Mouse (Mus musculus) bone marrow, adult 2 months (tissue): Measurements from ENCODE around the gene Igf2bp1. TPM values are rescaled to one million over a fixed set of nuclear protein-coding genes. Genes with fewer than 3 reads are reported as not detected.
"Not testable (repeated sequence)": the region's sequence is repeated elsewhere in the genome, so short reads cannot be mapped to it uniquely, and the experiment has no call there.

Experiments
- H3K27ac ChIP-seq: fragments of 200-500 bp; 2 replicates; pipeline ENCODE4 v1.5.1; 2012; ENCODE audit warnings: low read depth, mild to moderate bottlenecking, control low read depth, inconsistent platforms, low read length; ENCODE audit not compliant: control insufficient read depth, poor library complexity, insufficient read depth
- H3K4me1 ChIP-seq: fragments of 200-500 bp; 2 replicates; pipeline ENCODE4 v1.6.1; 2011; ENCODE audit warnings: low read length; ENCODE audit not compliant: control insufficient read depth, insufficient read depth
- H3K4me3 ChIP-seq: fragments of 200-500 bp; replicated peaks from 2 replicates; pipeline ENCODE3; 2011; ENCODE audit warnings: mild to moderate bottlenecking, low read depth, low read length, control low read depth; ENCODE audit not compliant: control insufficient read depth
- CTCF ChIP-seq: fragments of 200-500 bp; IDR thresholded peaks from 2 replicates; pipeline ENCODE4 v1.5.1; 2011; ENCODE audit warnings: low read length, control low read depth; ENCODE audit not compliant: control insufficient read depth, insufficient read depth
- POLR2A ChIP-seq: fragments of 200-500 bp; IDR thresholded peaks from 2 replicates; pipeline ENCODE4 v1.6.1; 2011; ENCODE audit warnings: low read depth, mild to moderate bottlenecking, control low read depth, low read length, borderline replicate concordance; ENCODE audit not compliant: control insufficient read depth
- WGBS: fragments of 180-500 bp; shearing (Covaris S2); methylation state at CpG from one replicate; pipeline ENCODE4 v1.1.7; 2018; 5-methylcytosine and 5-hydroxymethylcytosine counted together
- polyA plus RNA-seq: library from polyadenylated mRNA; stranded (reverse); fragments of >200 nt; gene quantifications from 2 replicates; pipeline ENCODE4 v1.2.4, GENCODE M21; 2011; ENCODE audit warnings: low replicate concordance; ENCODE audit not compliant: missing spikeins, insufficient read depth, insufficient read length

The Igf2bp1 gene
- polyA plus RNA-seq, 1 experiment = 19.8 TPM

- 77% methylated on average over 4 of the region's 4 CpGs for WGBS
- TF ChIP-seq CTCF (no peak), POLR2A (no peak)
- Histone ChIP-seq H3K4me1 (no peaks in the 10 kb centered on the region), H3K4me3 (no peak overlapping the region), H3K27ac (no peak overlapping the region)
Observed at GRCm38 (mm10) chr11:95926398-95926797, 79.3 kb downstream of the Igf2bp1 start.

- Histone ChIP-seq H3K27ac (no peak overlapping the region), H3K4me3 (no peak overlapping the region), H3K4me1 (no peaks in the 10 kb centered on the region)
- TF ChIP-seq POLR2A (no peak), CTCF (no peak)
- WGBS = 89% methylated on average over 5 of the region's 5 CpGs
Observed at GRCm38 (mm10) chr11:95925976-95926375, 79.8 kb downstream of the Igf2bp1 start.

GRCm38 (mm10) chr11:95924215-95924614 is 81.5 kb downstream of the Igf2bp1 start:
- 82% methylated on average over 2 of the region's 2 CpGs for WGBS

GRCm38 (mm10) chr11:95923477-95923876 is 82.3 kb downstream of the Igf2bp1 start:
- H3K4me3 ChIP-seq, H3K27ac ChIP-seq, H3K4me1 ChIP-seq: not testable (repeated sequence)
- WGBS = 8% methylated on average over 5 of the region's 6 CpGs

More at GRCm38 (mm10) chr11:95924215-95924614, 81.5 kb downstream of the Igf2bp1 start:
- TF ChIP-seq POLR2A (no peak), CTCF (no peak)
- no peak overlapping the region for H3K4me3 ChIP-seq
- no peaks in the 10 kb centered on the region for H3K4me1 ChIP-seq
- no peak overlapping the region for H3K27ac ChIP-seq

GRCm38 (mm10) chr11:95921991-95922621 is 83.6 kb downstream of the Igf2bp1 start:
- TF ChIP-seq POLR2A = no peak
- no peak for TF ChIP-seq CTCF
- no peak overlapping the region for H3K4me3 ChIP-seq
- 74% methylated on average over 12 of the region's 12 CpGs for WGBS
- no peak overlapping the region for H3K27ac ChIP-seq
- no peaks in the 10 kb centered on the region for H3K4me1 ChIP-seq

GRCm38 (mm10) chr11:95916426-95916825 is 89.3 kb downstream of the Igf2bp1 start:
- Histone ChIP-seq H3K4me1 (no peaks in the 10 kb centered on the region; the same call in 1 of the 2 replicates), H3K4me3 (no peak overlapping the region), H3K27ac (no peak overlapping the region)
- 8% methylated on average over 5 of the region's 5 CpGs for whole genome bisulfite sequencing
- TF ChIP-seq CTCF (no peak), POLR2A (no peak)

GRCm38 (mm10) chr11:95915006-95915710 is 90.6 kb downstream of the Igf2bp1 start:
- TF ChIP-seq CTCF (no peak), POLR2A (no peak)
- Histone ChIP-seq H3K4me3 (no peak overlapping the region), H3K27ac (no peak overlapping the region), H3K4me1 (no peaks in the 10 kb centered on the region; the same call in 1 of the 2 replicates)
- 3% methylated on average over 28 of the region's 28 CpGs for WGBS

- WGBS = 2% methylated on average over 35 of the region's 35 CpGs
- no peaks in the 10 kb centered on the region; the same call in 1 of the 2 replicates for H3K4me1 ChIP-seq
- no peak within 1 kb of the TSS for H3K27ac ChIP-seq
- H3K4me3 ChIP-seq = no peak within 1 kb of the TSS
- TF ChIP-seq CTCF (no peak), POLR2A (no peak)
Observed at GRCm38 (mm10) chr11:95914571-95914991, 91.2 kb downstream of the Igf2bp1 start, which contains the start of gene B4galnt2. B4galnt2 (minus strand) TSS chr11:95914891.
